Comparison of ENCODE assay signal across 10 mouse cellular contexts in genomic region chr2:75791561-75792308, GRCm38 (mm10). TPM values are rescaled to one million over a fixed set of nuclear protein-coding genes. Genes with fewer than 3 reads are reported as not detected.
A peak's percentile ranks its signal among the peaks of the same experiment; 100 is the strongest.
DNase-seq lines count a peak whose midpoint lies in the region; ATAC-seq and TF ChIP-seq lines count a peak whose summit lies in the region.
"Had no signal": no experiment of that assay in that cellular context is flagged by ENCODE, and none has a peak within 500 bp of the region (broad histone marks: within the 10 kb centered on the region; RNA-seq: fewer than 3 reads in every experiment).

No protein-coding gene starts in this region.

- H3K4me3 ChIP-seq in left cerebral cortex, adult 2 months: no peak overlapping the region
- H3K4me3 ChIP-seq in brown adipose tissue, adult 24 weeks (ENCODE audit: insufficient read depth, low read depth, low read length): peak overlapping the region; percentile 41
- H3K4me3 ChIP-seq: forebrain, embryonic 13.5 days had no signal

- H3K27ac ChIP-seq in left cerebral cortex, adult 2 months: no peak overlapping the region
- H3K27ac ChIP-seq in brown adipose tissue, adult 24 weeks (replicated peaks; ENCODE audit: low read depth, low read length): peak overlapping the region; percentile 45; the same call in 1 of the 2 replicates
- H3K27ac ChIP-seq: forebrain, embryonic 13.5 days had no signal

- intact Hi-C loops in left cerebral cortex, adult 2 months (cut with DNase I): no loop called here

- ATAC-seq in megakaryocyte, adult 5-6 weeks (ENCODE audit: poor library complexity, severe bottlenecking): peak; percentile 19
- ATAC-seq: forebrain, embryonic 13.5 days had no signal

- peak; percentile 42 for TF ChIP-seq CTCF in left cerebral cortex, adult 2 months (IDR thresholded peaks at IDR 0.05)

- no peaks in the 10 kb centered on the region for H3K4me1 ChIP-seq in brown adipose tissue, adult 24 weeks (ENCODE audit: control insufficient read depth, insufficient read depth, insufficient read length, low read length)
- H3K4me1 ChIP-seq: forebrain, embryonic 13.5 days had no signal

- peak; percentile 28 for DNase-seq in embryo, embryonic 10 days (ENCODE audit: low spot score)
- DNase-seq in embryo, embryonic 9.5 days (ENCODE audit: extremely low spot score): no peak
- DNase-seq in left cerebral cortex, adult 2 months (ENCODE audit: extremely low spot score in 1 of 2, low spot score in 2 of 2): no peak
- DNase-seq in left cerebral cortex, adult 18-20 months (ENCODE audit: low spot score in 2 of 2): no peak
- DNase-seq in right cerebral cortex, adult 2 months (ENCODE audit: low spot score in 2 of 2): no peak
- no peak for DNase-seq in cerebellum, adult 9-11 months
- DNase-seq: cerebellum, adult 8-10 months had no signal

RNA-seq across cellular contexts. Expression of gene Agps, which starts 40.2 kb away (rescaled TPM):
- 10 to 100 TPM; 33.7 to 36.8 TPM for total RNA-seq in left cerebral cortex, adult 2 months (2021)
- total RNA-seq in left cerebral cortex, adult 18-20 months (2021): 10 to 100 TPM; 35.7 to 39.7 TPM
- 14.5 and 17.6 TPM in 2 replicates for polyA plus RNA-seq in brown adipose tissue, adult 24 weeks (2012; ENCODE audit: insufficient read depth, insufficient read length, missing spikeins)
- 82.9 and 92.0 TPM in 2 replicates for total RNA-seq in megakaryocyte, adult 5-6 weeks (2015)
- total RNA-seq in megakaryocyte, adult 5-6 weeks (2017): 81.7 and 82.2 TPM in 2 replicates
